In the genomic region with DNA sequence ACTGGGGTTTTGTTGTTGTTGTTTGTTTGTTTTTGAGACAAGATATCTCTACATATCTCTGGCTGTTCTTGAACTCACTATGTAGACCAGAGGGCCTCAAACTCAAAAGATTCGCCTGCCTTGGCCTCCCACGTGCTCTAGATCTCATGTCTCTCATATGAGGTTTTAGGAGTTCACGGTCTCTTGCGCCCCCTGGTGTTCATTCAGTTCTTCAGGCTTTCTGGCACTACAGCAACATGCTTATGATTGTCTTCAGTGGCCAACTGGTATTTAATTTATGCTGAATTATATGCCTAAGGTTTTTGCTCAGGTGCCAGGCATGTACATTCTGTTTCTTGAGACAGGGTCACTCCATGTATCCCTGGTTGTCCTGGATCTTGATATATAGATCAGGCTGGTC, we compare ENCODE assay signal across 8 mouse cellular contexts. TPM values are rescaled to one million over a fixed set of nuclear protein-coding genes. Genes with fewer than 3 reads are reported as not detected.
DNase-seq lines count a peak whose midpoint lies in the region; ATAC-seq and TF ChIP-seq lines count a peak whose summit lies in the region.

No protein-coding gene starts in this region.

- peak; percentile 50 for TF ChIP-seq CTCF in liver, adult 2 months (IDR thresholded peaks at IDR 0.05; ENCODE audit: low read depth, low read length)
- TF ChIP-seq CTCF in testis, adult 2 months (IDR thresholded peaks at IDR 0.05; ENCODE audit: control insufficient read depth, insufficient read depth, insufficient replicate concordance, low read depth, low read length): peak; percentile 25; the same call in 1 of the 2 replicates

- no peak overlapping the region for H3K27ac ChIP-seq in kidney, embryonic 15.5 days
- H3K27ac ChIP-seq in liver, adult 2 months (replicated peaks; ENCODE audit: insufficient read depth, low read depth, low read length): no peak overlapping the region
- H3K27ac ChIP-seq in testis, adult 2 months (ENCODE audit: control insufficient read depth, insufficient read depth, low read depth, low read length): no peak overlapping the region

- TF ChIP-seq POLR2A in liver, adult 2 months (IDR thresholded peaks at IDR 0.05; ENCODE audit: extremely low read depth, insufficient read depth, low read length): no peak
- TF ChIP-seq POLR2A in testis, adult 2 months (IDR thresholded peaks at IDR 0.05; ENCODE audit: control insufficient read depth, low read depth, low read length): no peak

- peaks cover 34% of the 10 kb centered on the region for H3K36me3 ChIP-seq in kidney, embryonic 15.5 days
- no peaks in the 10 kb centered on the region; the same call in 1 of the 2 replicates for H3K36me3 ChIP-seq in liver, adult 2 months (ENCODE audit: control insufficient read depth, insufficient read depth, low read length)
- no peaks in the 10 kb centered on the region for H3K36me3 ChIP-seq in testis, adult 2 months (ENCODE audit: control insufficient read depth, insufficient read depth, low read length)

- no peaks in the 10 kb centered on the region for H3K27me3 ChIP-seq in kidney, embryonic 15.5 days
- no peaks in the 10 kb centered on the region for H3K27me3 ChIP-seq in liver, adult 2 months (ENCODE audit: control insufficient read depth, insufficient read depth, low read length)
- no peaks in the 10 kb centered on the region for H3K27me3 ChIP-seq in testis, adult 2 months (ENCODE audit: control insufficient read depth, insufficient read depth, low read length)

- WGBS in kidney, embryonic 15.5 days: 3% methylated on average over 4 of the region's 4 CpGs
- 6% methylated on average over 4 of the region's 4 CpGs for WGBS in liver, adult 2 months

- H3K9me3 ChIP-seq in kidney, embryonic 15.5 days (replicated peaks): no peaks in the 10 kb centered on the region

- intact Hi-C loops in gastrocnemius, postnatal 14 days (cut with DNase I; ENCODE audit: low total_unique reads): loop anchor here (2.0 to 5.0 kb wide), 2 partner anchors 40 to 163 kb away; no protein-coding TSS in a partner anchor

- H3K4me2 ChIP-seq in kidney, embryonic 15.5 days: no peak overlapping the region

- peaks cover 3% of the 10 kb centered on the region for H3K4me1 ChIP-seq in kidney, embryonic 15.5 days
- H3K4me1 ChIP-seq in liver, adult 2 months (ENCODE audit: control insufficient read depth, insufficient read depth, low read length): peaks cover under 1% of the 10 kb centered on the region; the same call in 1 of the 2 replicates
- H3K4me1 ChIP-seq in testis, adult 2 months (ENCODE audit: control insufficient read depth, insufficient read depth, low read length): no peaks in the 10 kb centered on the region; the same call in 1 of the 2 replicates

- ATAC-seq in activated CD4-positive, CD25-positive, alpha-beta regulatory T cell, adult 4 months: peak; percentile 88
- 0 out of 2 replicates have a peak, but pooled peaks have one; percentile 12 for ATAC-seq in kidney, embryonic 15.5 days (replicated peaks; ENCODE audit: low FRiP score)

- H3K79me2 ChIP-seq in liver, adult 2 months (ENCODE audit: control insufficient read depth, insufficient read depth, low read length): no peaks in the 10 kb centered on the region

- DNase-seq in 3T3-L1 (ENCODE audit: low read depth, low spot score): peak; percentile 96
- DNase-seq in embryo, embryonic 10 days (ENCODE audit: low spot score): peak; percentile 92
- peak; percentile 73 for DNase-seq in gastrocnemius, postnatal 14 days
- DNase-seq in liver, adult 2 months (ENCODE audit: extremely low read depth, low read depth, low spot score): peak; percentile 64
- peak; percentile 80 to 89 for DNase-seq in natural killer cell, adult 2 months (ENCODE audit: low spot score in 2 of 2)

- H3K9ac ChIP-seq in kidney, embryonic 15.5 days: no peak overlapping the region
- no peak overlapping the region for H3K9ac ChIP-seq in liver, adult 2 months (ENCODE audit: low read depth, low read length)

- no peak overlapping the region for H3K4me3 ChIP-seq in kidney, embryonic 15.5 days (replicated peaks)
- no peak overlapping the region for H3K4me3 ChIP-seq in liver, adult 2 months (ENCODE audit: insufficient read depth, low read depth, low read length)
- no peak overlapping the region for H3K4me3 ChIP-seq in testis, adult 2 months (ENCODE audit: control insufficient read depth, low read depth, low read length)

RNA-seq across cellular contexts. Expression of a gene that starts 6.3 kb away (rescaled TPM):
- polyA plus RNA-seq in activated CD4-positive, CD25-positive, alpha-beta regulatory T cell, adult 4 months (2017; shearing (Covaris generic)): 1 to 10 TPM; 4.6 to 5.9 TPM
- total RNA-seq in gastrocnemius, postnatal 14 days (2021): 10 to 100 TPM in 1 of 2 experiments, 1 to 10 TPM in 1; 9.3 to 13.5 TPM
- polyA plus RNA-seq in kidney, embryonic 15.5 days (2015; fragmentation: Nextera tagmentation; extraction: Ambion mirVana): 9.6 and 13.6 TPM in 2 replicates
- 3.7 and 4.5 TPM in 2 replicates for total RNA-seq in liver, adult 2 months (2014; rRNA removed)
- polyA plus RNA-seq in liver, adult 2 months (2012; rRNA removed): 9.7 and 13.0 TPM in 2 replicates
- 25.9 and 28.6 TPM in 2 replicates for polyA plus RNA-seq in testis, adult 2 months (2012; rRNA removed)

RNA-seq across cellular contexts. Expression of a gene that starts 22.1 kb away (rescaled TPM):
- polyA plus RNA-seq in activated CD4-positive, CD25-positive, alpha-beta regulatory T cell, adult 4 months (2017; shearing (Covaris generic)): 1 to 10 TPM in 1 of 2 experiments, not detected in 1; 1.1 TPM
- total RNA-seq in gastrocnemius, postnatal 14 days (2021): under 1 TPM in 1 of 2 experiments, not detected in 1; 0.13 TPM
- 2.9 and 6.3 TPM in 2 replicates for polyA plus RNA-seq in kidney, embryonic 15.5 days (2015; fragmentation: Nextera tagmentation; extraction: Ambion mirVana)
- total RNA-seq in liver, adult 2 months (2014; rRNA removed): 0.09 TPM in 1 of 2 replicates, not detected in the other
- 0.02 TPM in 1 of 2 replicates, not detected in the other for polyA plus RNA-seq in liver, adult 2 months (2012; rRNA removed)
- polyA plus RNA-seq in testis, adult 2 months (2012; rRNA removed): 0.17 and 0.18 TPM in 2 replicates

RNA-seq across cellular contexts. Expression of a gene that starts 27.4 kb away (rescaled TPM):
- 10 to 100 TPM; 63.6 to 67.8 TPM for polyA plus RNA-seq in activated CD4-positive, CD25-positive, alpha-beta regulatory T cell, adult 4 months (2017; shearing (Covaris generic))
- total RNA-seq in gastrocnemius, postnatal 14 days (2021): 10 to 100 TPM; 24.7 to 26.0 TPM
- 135 and 141 TPM in 2 replicates for polyA plus RNA-seq in kidney, embryonic 15.5 days (2015; fragmentation: Nextera tagmentation; extraction: Ambion mirVana)
- total RNA-seq in liver, adult 2 months (2014; rRNA removed): 9.1 and 10.0 TPM in 2 replicates
- 11.9 and 14.8 TPM in 2 replicates for polyA plus RNA-seq in liver, adult 2 months (2012; rRNA removed)
- 186 and 207 TPM in 2 replicates for polyA plus RNA-seq in testis, adult 2 months (2012; rRNA removed)

RNA-seq across cellular contexts. Expression of a gene that starts 50.4 kb away (rescaled TPM):
- polyA plus RNA-seq in activated CD4-positive, CD25-positive, alpha-beta regulatory T cell, adult 4 months (2017; shearing (Covaris generic)): under 1 TPM in 1 of 2 experiments, not detected in 1; 0.26 TPM
- not detected for total RNA-seq in gastrocnemius, postnatal 14 days (2021)
- polyA plus RNA-seq in kidney, embryonic 15.5 days (2015; fragmentation: Nextera tagmentation; extraction: Ambion mirVana): 0.19 TPM in 1 of 2 replicates, not detected in the other
- total RNA-seq in liver, adult 2 months (2014; rRNA removed): 0.09 TPM in 1 of 2 replicates, not detected in the other
- polyA plus RNA-seq in liver, adult 2 months (2012; rRNA removed): 0.06 TPM in 1 of 2 replicates, not detected in the other
- 114 and 136 TPM in 2 replicates for polyA plus RNA-seq in testis, adult 2 months (2012; rRNA removed)

RNA-seq across cellular contexts. Expression of a gene that starts 59.2 kb away (rescaled TPM):
- polyA plus RNA-seq in activated CD4-positive, CD25-positive, alpha-beta regulatory T cell, adult 4 months (2017; shearing (Covaris generic)): 10 to 100 TPM; 27.6 to 29.1 TPM
- 1 to 10 TPM; 4.8 to 6.6 TPM for total RNA-seq in gastrocnemius, postnatal 14 days (2021)
- 78.5 and 91.6 TPM in 2 replicates for polyA plus RNA-seq in kidney, embryonic 15.5 days (2015; fragmentation: Nextera tagmentation; extraction: Ambion mirVana)
- total RNA-seq in liver, adult 2 months (2014; rRNA removed): 6.9 and 7.3 TPM in 2 replicates
- 11.1 and 17.7 TPM in 2 replicates for polyA plus RNA-seq in liver, adult 2 months (2012; rRNA removed)
- polyA plus RNA-seq in testis, adult 2 months (2012; rRNA removed): 6.9 and 7.1 TPM in 2 replicates
